Mouse (Mus musculus) testis, adult 2 months (tissue): ENCODE results near the gene Il17re.

ENCODE experiments used
- CTCF ChIP-seq: fragments of 200-500 bp; IDR thresholded peaks from 2 replicates; pipeline ENCODE4 v1.5.1; 2012; ENCODE audit warnings: low read depth, mild to moderate bottlenecking, inconsistent platforms, low read length, moderate library complexity; ENCODE audit not compliant: control insufficient read depth, insufficient read depth, insufficient replicate concordance
- POLR2A ChIP-seq: fragments of 200-500 bp; IDR thresholded peaks from 2 replicates; pipeline ENCODE4 v1.6.1; 2012; ENCODE audit warnings: low read depth, mild to moderate bottlenecking, inconsistent platforms, low read length, moderate library complexity; ENCODE audit not compliant: control insufficient read depth

GRCm38 (mm10) chr6:113442442-113443090 is 15.7 kb upstream of the Il17re start, which contains the start of gene Jagn1:
- TF ChIP-seq POLR2A = peak; percentile 80
- no peak for TF ChIP-seq CTCF
